Mouse (Mus musculus): ENCODE results near the gene Shc2. TPM values are rescaled to one million over a fixed set of nuclear protein-coding genes. Genes with fewer than 3 reads are reported as not detected.
A peak's percentile ranks its signal among the peaks of the same experiment; 100 is the strongest.

Gene Shc2
- polyA plus RNA-seq, 1 experiment from 2014 or later: 11.8 TPM

- no peak for ATAC-seq (ENCODE audit: insufficient number of reproducible peaks, low FRiP score, low TSS enrichment, low read depth)
- no peak overlapping the region for H3K4me3 ChIP-seq (replicated peaks)
- H3K4me2 ChIP-seq (replicated peaks): no peak overlapping the region
- H3K27ac ChIP-seq (replicated peaks): no peak overlapping the region
- H3K4me1 ChIP-seq: peaks cover 17% of the 10 kb centered on the region
- 70% methylated on average over 17 of the region's 17 CpGs for WGBS
- H3K9me3 ChIP-seq (replicated peaks): no peaks in the 10 kb centered on the region
- H3K36me3 ChIP-seq: no peaks in the 10 kb centered on the region
- H3K9ac ChIP-seq: no peak overlapping the region
- H3K27me3 ChIP-seq: 0 out of 2 replicates have a peak, but pooled peaks cover 1% of the 10 kb centered on the region
Observed at GRCm38 (mm10) chr10:79633006-79633777, 4.5 kb downstream of the Shc2 start.

- whole genome bisulfite sequencing: 78% methylated on average over 4 of the region's 4 CpGs
- ATAC-seq (ENCODE audit: insufficient number of reproducible peaks, low FRiP score, low TSS enrichment, low read depth): no peak
Observed at GRCm38 (mm10) chr10:79631432-79631831, 6.3 kb downstream of the Shc2 start.

GRCm38 (mm10) chr10:79628377-79628776, 9.3 kb downstream of the Shc2 start:
- ATAC-seq (ENCODE audit: insufficient number of reproducible peaks, low FRiP score, low TSS enrichment, low read depth): no peak
- 82% methylated on average over 5 of the region's 5 CpGs for WGBS

More at GRCm38 (mm10) chr10:79631432-79631831, 6.3 kb downstream of the Shc2 start:
- 0 out of 2 replicates have a peak, but pooled peaks cover 1% of the 10 kb centered on the region for H3K4me1 ChIP-seq
- no peak overlapping the region for H3K4me3 ChIP-seq (replicated peaks)
- H3K9ac ChIP-seq: no peak overlapping the region
- no peak overlapping the region for H3K27ac ChIP-seq (replicated peaks)
- H3K27me3 ChIP-seq: no peaks in the 10 kb centered on the region
- H3K4me2 ChIP-seq (replicated peaks): no peak overlapping the region
- no peaks in the 10 kb centered on the region for H3K36me3 ChIP-seq
- H3K9me3 ChIP-seq (replicated peaks): no peaks in the 10 kb centered on the region

GRCm38 (mm10) chr10:79626156-79626555, 11.6 kb downstream of the Shc2 start:
- Histone ChIP-seq H3K27ac (replicated peaks) (no peak overlapping the region), H3K4me3 (replicated peaks) (no peak overlapping the region), H3K4me2 (replicated peaks) (no peak overlapping the region), H3K27me3 (no peaks in the 10 kb centered on the region), H3K9ac (no peak overlapping the region), H3K36me3 (no peaks in the 10 kb centered on the region), H3K4me1 (no peaks in the 10 kb centered on the region), H3K9me3 (replicated peaks) (no peaks in the 10 kb centered on the region)
- ATAC-seq (ENCODE audit: insufficient number of reproducible peaks, low FRiP score, low TSS enrichment, low read depth): 0 out of 2 replicates have a peak, but pooled peaks have one; percentile 9
- WGBS: 81% methylated on average over 10 of the region's 10 CpGs

More at GRCm38 (mm10) chr10:79628377-79628776, 9.3 kb downstream of the Shc2 start:
- Histone ChIP-seq H3K27me3 (no peaks in the 10 kb centered on the region), H3K9me3 (replicated peaks) (no peaks in the 10 kb centered on the region), H3K4me3 (replicated peaks) (no peak overlapping the region), H3K4me1 (no peaks in the 10 kb centered on the region), H3K4me2 (replicated peaks) (no peak overlapping the region), H3K27ac (replicated peaks) (no peak overlapping the region), H3K36me3 (no peaks in the 10 kb centered on the region), H3K9ac (no peak overlapping the region)

GRCm38 (mm10) chr10:79625398-79625797, 12.3 kb downstream of the Shc2 start:
- no peak overlapping the region for H3K4me3 ChIP-seq (replicated peaks)
- H3K36me3 ChIP-seq: no peaks in the 10 kb centered on the region
- no peak for ATAC-seq (ENCODE audit: insufficient number of reproducible peaks, low FRiP score, low TSS enrichment, low read depth)
- WGBS: 78% methylated on average over 9 of the region's 9 CpGs
- no peaks in the 10 kb centered on the region for H3K9me3 ChIP-seq (replicated peaks)
- no peak overlapping the region for H3K4me2 ChIP-seq (replicated peaks)
- H3K4me1 ChIP-seq: no peaks in the 10 kb centered on the region
- H3K27me3 ChIP-seq: no peaks in the 10 kb centered on the region
- H3K27ac ChIP-seq (replicated peaks): no peak overlapping the region
- H3K9ac ChIP-seq: no peak overlapping the region

- no peak for ATAC-seq (ENCODE audit: insufficient number of reproducible peaks, low FRiP score, low TSS enrichment, low read depth)
- Histone ChIP-seq H3K4me3 (replicated peaks) (no peak overlapping the region), H3K27ac (replicated peaks) (no peak overlapping the region), H3K4me2 (replicated peaks) (no peak overlapping the region), H3K4me1 (no peaks in the 10 kb centered on the region), H3K9ac (no peak overlapping the region), H3K36me3 (no peaks in the 10 kb centered on the region), H3K27me3 (no peaks in the 10 kb centered on the region), H3K9me3 (replicated peaks) (no peaks in the 10 kb centered on the region)
- WGBS: 75% methylated on average over 12 of the region's 12 CpGs
Observed at GRCm38 (mm10) chr10:79623950-79624349, 13.8 kb downstream of the Shc2 start.

- 84% methylated on average over 5 of the region's 5 CpGs for WGBS
- Histone ChIP-seq H3K36me3 (no peaks in the 10 kb centered on the region), H3K4me3 (replicated peaks) (no peak overlapping the region), H3K4me2 (replicated peaks) (no peak overlapping the region), H3K9ac (no peak overlapping the region), H3K9me3 (replicated peaks) (no peaks in the 10 kb centered on the region), H3K27ac (replicated peaks) (no peak overlapping the region), H3K27me3 (peaks cover 25% of the 10 kb centered on the region), H3K4me1 (peaks cover 22% of the 10 kb centered on the region)
- no peak for ATAC-seq (ENCODE audit: insufficient number of reproducible peaks, low FRiP score, low TSS enrichment, low read depth)
Observed at GRCm38 (mm10) chr10:79616376-79616775, 21.3 kb downstream of the Shc2 start.

GRCm38 (mm10) chr10:79615860-79616259, 21.9 kb downstream of the Shc2 start:
- Histone ChIP-seq H3K9me3 (replicated peaks) (no peaks in the 10 kb centered on the region), H3K4me2 (replicated peaks) (no peak overlapping the region), H3K27ac (replicated peaks) (no peak overlapping the region), H3K9ac (no peak overlapping the region), H3K4me3 (replicated peaks) (no peak overlapping the region), H3K27me3 (peaks cover 28% of the 10 kb centered on the region), H3K36me3 (no peaks in the 10 kb centered on the region), H3K4me1 (peaks cover 22% of the 10 kb centered on the region)
- WGBS: 12% methylated on average over 8 of the region's 8 CpGs
- ATAC-seq (ENCODE audit: insufficient number of reproducible peaks, low FRiP score, low TSS enrichment, low read depth): no peak

GRCm38 (mm10) chr10:79614305-79614643, 23.4 kb downstream of the Shc2 start:
- H3K9me3 ChIP-seq (replicated peaks): no peaks in the 10 kb centered on the region
- peak overlapping the region; percentile 59 for H3K4me3 ChIP-seq (replicated peaks)
- ATAC-seq (ENCODE audit: insufficient number of reproducible peaks, low FRiP score, low TSS enrichment, low read depth): no peak
- peak overlapping the region; percentile 97 for H3K4me2 ChIP-seq (replicated peaks)
- 68% methylated on average over 1 of the region's 1 CpGs for WGBS
- no peak overlapping the region for H3K27ac ChIP-seq (replicated peaks)
- no peaks in the 10 kb centered on the region for H3K36me3 ChIP-seq
- no peak overlapping the region for H3K9ac ChIP-seq
- H3K4me1 ChIP-seq: peaks cover 22% of the 10 kb centered on the region
- H3K27me3 ChIP-seq: peaks cover 28% of the 10 kb centered on the region

GRCm38 (mm10) chr10:79613578-79614304, 24.0 kb downstream of the Shc2 start, which contains the start of gene C2cd4c:
Gene C2cd4c, minus strand, starts transcription at chr10:79614025.
- Histone ChIP-seq H3K4me2 (replicated peaks) (peak within 1 kb of the TSS; percentile 97), H3K27me3 (peaks cover 28% of the 10 kb centered on the region), H3K4me3 (replicated peaks) (peak within 1 kb of the TSS; percentile 59), H3K27ac (replicated peaks) (no peak within 1 kb of the TSS), H3K9me3 (replicated peaks) (no peaks in the 10 kb centered on the region), H3K9ac (peak within 1 kb of the TSS; percentile 37; the same call in 1 of the 2 replicates), H3K36me3 (no peaks in the 10 kb centered on the region), H3K4me1 (peaks cover 22% of the 10 kb centered on the region)
- ATAC-seq (ENCODE audit: insufficient number of reproducible peaks, low FRiP score, low TSS enrichment, low read depth): peak; percentile 76
- under 1% methylated on average over 58 of the region's 60 CpGs for WGBS

Measured in embryonic facial prominence, embryonic 15.5 days (tissue).